Mouse (Mus musculus) lung, embryonic 15.5 days (tissue): ENCODE results near the gene H2-Eb1. TPM values are rescaled to one million over a fixed set of nuclear protein-coding genes. Genes with fewer than 3 reads are reported as not detected.

ENCODE experiments used
- ATAC-seq: fragments of 200-750 bp; cut with Nextera tagmentation; 2 replicates; pipeline ENCODE4 v1.8.0; 2017; ENCODE audit warnings: moderate number of reproducible peaks, borderline replicate concordance; ENCODE audit not compliant: low FRiP score, low TSS enrichment; ENCODE audit errors: extremely low read depth
- H3K27ac ChIP-seq: fragments of 300-500 bp; sonication (generic); 2 replicates; pipeline ENCODE4 v1.5.1; 2015; ENCODE audit warnings: moderate library complexity, mild to moderate bottlenecking, inconsistent platforms
- H3K27me3 ChIP-seq: fragments of 300-500 bp; sonication (generic); 2 replicates; pipeline ENCODE4 v1.6.1; 2015; ENCODE audit warnings: inconsistent platforms
- H3K36me3 ChIP-seq: fragments of 300-500 bp; sonication (generic); 2 replicates; pipeline ENCODE4 v1.6.1; 2015; ENCODE audit warnings: inconsistent platforms
- H3K4me1 ChIP-seq: fragments of 300-500 bp; sonication (generic); 2 replicates; pipeline ENCODE4 v1.6.1; 2015; ENCODE audit warnings: inconsistent platforms
- H3K4me2 ChIP-seq: fragments of 300-500 bp; sonication (generic); 2 replicates; pipeline ENCODE4 v1.6.1; 2015; ENCODE audit warnings: inconsistent platforms, mild to moderate bottlenecking, moderate library complexity
- H3K4me3 ChIP-seq: fragments of 300-500 bp; sonication (generic); 2 replicates; pipeline ENCODE4 v1.5.1; 2015; ENCODE audit warnings: mild to moderate bottlenecking, inconsistent platforms
- H3K9ac ChIP-seq: fragments of 300-500 bp; sonication (generic); 2 replicates; pipeline ENCODE4 v1.6.1; 2015; ENCODE audit warnings: inconsistent platforms
- H3K9me3 ChIP-seq: fragments of 300-500 bp; sonication (generic); 2 replicates; pipeline ENCODE4 v1.6.1; 2016; ENCODE audit warnings: inconsistent platforms
- WGBS: fragments of 180-500 bp; shearing (Covaris S2); methylation state at CpG from one replicate; pipeline ENCODE4 v1.1.7; 2015; 5-methylcytosine and 5-hydroxymethylcytosine counted together
- polyA plus RNA-seq: library from polyadenylated mRNA; unstranded; fragments of >200 nt; fragmentation: Nextera tagmentation; extraction: Ambion mirVana; gene quantifications from 2 replicates; pipeline ENCODE4 v1.2.1, GENCODE M21; 2015

The H2-Eb1 gene
- polyA plus RNA-seq = 4.7 and 12.0 TPM in 2 replicates

DNA sequence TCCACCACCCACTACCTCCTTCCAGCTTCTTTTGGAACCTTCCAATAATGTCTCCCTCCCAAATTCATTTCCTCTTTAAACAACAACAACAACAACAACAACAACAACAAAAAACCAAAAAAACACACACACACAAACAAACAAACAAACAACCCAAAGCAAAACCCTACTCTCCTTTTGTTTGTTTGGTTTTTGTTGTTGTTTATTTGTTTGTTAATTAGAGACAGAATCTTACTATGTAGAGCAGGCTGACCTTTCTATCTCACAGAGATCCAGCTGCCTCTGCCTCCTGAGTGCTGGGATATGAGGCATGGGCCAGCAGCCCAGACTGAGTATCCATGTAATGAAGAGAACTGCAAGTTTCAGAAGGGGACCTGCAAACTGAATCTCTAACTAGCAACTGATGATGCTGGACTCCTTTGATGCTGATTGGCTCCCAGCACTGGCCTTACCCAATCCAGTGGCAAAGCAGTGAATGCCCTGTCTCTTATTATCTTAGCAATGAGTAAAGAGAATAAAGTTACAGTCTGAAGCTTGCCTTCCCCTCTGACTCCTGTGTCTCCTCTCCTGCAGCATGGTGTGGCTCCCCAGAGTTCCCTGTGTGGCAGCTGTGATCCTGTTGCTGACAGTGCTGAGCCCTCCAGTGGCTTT, at the start of gene H2-Eb1:
TSS of gene H2-Eb1 (plus strand) at position 488 of the 651 bp plus-strand sequence.
- ATAC-seq = peak; percentile 64
- no peak within 1 kb of the TSS for H3K4me2 ChIP-seq
- H3K27me3 ChIP-seq = peaks cover 3% of the 10 kb centered on the region; the same call in 1 of the 2 replicates

DNA sequence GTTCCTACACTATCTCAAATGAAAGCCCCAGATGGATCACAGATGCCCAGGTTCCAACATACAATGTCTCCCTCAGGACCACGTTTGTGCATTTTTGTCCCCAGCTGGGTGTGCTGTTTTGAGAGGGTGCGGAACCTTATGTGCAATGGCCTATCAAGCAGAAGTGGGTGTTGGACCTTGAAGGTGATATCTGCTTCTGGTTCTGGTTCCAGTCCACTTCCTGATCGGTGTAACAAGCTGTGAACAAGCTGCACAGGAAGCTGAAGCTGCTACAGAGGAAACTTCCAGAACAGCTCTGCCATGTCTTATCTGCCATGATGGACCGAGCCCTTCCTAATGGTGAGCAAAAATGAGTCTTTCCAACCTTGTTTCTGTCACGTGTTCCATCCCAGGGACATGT, 49.2 kb upstream of the H2-Eb1 start:
- Histone ChIP-seq H3K4me3 (no peak overlapping the region), H3K4me1 (no peaks in the 10 kb centered on the region), H3K27ac (no peak overlapping the region), H3K9ac (no peak overlapping the region), H3K9me3 (no peaks in the 10 kb centered on the region), H3K4me2 (no peak overlapping the region), H3K36me3 (no peaks in the 10 kb centered on the region), H3K27me3 (peaks cover 15% of the 10 kb centered on the region)
- 71% methylated on average over 5 of the region's 5 CpGs for WGBS
- ATAC-seq = no peak

More for the DNA sequence above, at the start of gene H2-Eb1:
- Histone ChIP-seq H3K9ac (no peak within 1 kb of the TSS), H3K27ac (no peak within 1 kb of the TSS), H3K36me3 (no peaks in the 10 kb centered on the region), H3K4me1 (0 out of 2 replicates have a peak, but pooled peaks cover 3% of the 10 kb centered on the region), H3K9me3 (no peaks in the 10 kb centered on the region), H3K4me3 (no peak within 1 kb of the TSS)

GRCm38 (mm10) chr17:34257594-34258375, 47.9 kb upstream of the H2-Eb1 start, which contains the start of gene H2-Ab1:
H2-Ab1 (plus strand) TSS chr17:34257689.
- WGBS = 66% methylated on average over 11 of the region's 11 CpGs

GRCm38 (mm10) chr17:34260551-34260950, 45.1 kb upstream of the H2-Eb1 start:
- Histone ChIP-seq H3K27me3 (peaks cover 54% of the 10 kb centered on the region), H3K4me1 (peaks cover 21% of the 10 kb centered on the region), H3K4me3 (no peak overlapping the region), H3K36me3 (no peaks in the 10 kb centered on the region), H3K9me3 (no peaks in the 10 kb centered on the region), H3K9ac (no peak overlapping the region), H3K27ac (no peak overlapping the region), H3K4me2 (no peak overlapping the region)
- ATAC-seq = no peak
- WGBS = 38% methylated on average over 5 of the region's 5 CpGs

More at GRCm38 (mm10) chr17:34257594-34258375, 47.9 kb upstream of the H2-Eb1 start, which contains the start of gene H2-Ab1:
- H3K9me3 ChIP-seq = no peaks in the 10 kb centered on the region
- no peaks in the 10 kb centered on the region for H3K36me3 ChIP-seq
- H3K27me3 ChIP-seq = peaks cover 27% of the 10 kb centered on the region
- H3K9ac ChIP-seq = no peak within 1 kb of the TSS
- no peaks in the 10 kb centered on the region for H3K4me1 ChIP-seq
- no peak within 1 kb of the TSS for H3K27ac ChIP-seq
- H3K4me3 ChIP-seq = no peak within 1 kb of the TSS
- H3K4me2 ChIP-seq = no peak within 1 kb of the TSS
- no peak for ATAC-seq

- no peak overlapping the region for H3K4me2 ChIP-seq
- H3K4me3 ChIP-seq = no peak overlapping the region
- no peak overlapping the region for H3K9ac ChIP-seq
- whole genome bisulfite sequencing = 23% methylated on average over 4 of the region's 4 CpGs
- peak; percentile 53; the same call in 1 of the 2 replicates for ATAC-seq
- H3K27me3 ChIP-seq = peaks cover 55% of the 10 kb centered on the region
- no peak overlapping the region for H3K27ac ChIP-seq
- no peaks in the 10 kb centered on the region for H3K9me3 ChIP-seq
- peaks cover 21% of the 10 kb centered on the region for H3K4me1 ChIP-seq
- no peaks in the 10 kb centered on the region for H3K36me3 ChIP-seq
These were observed 44.2 kb upstream of the H2-Eb1 start for GRCm38 (mm10) chr17:34261502-34261901.

DNA sequence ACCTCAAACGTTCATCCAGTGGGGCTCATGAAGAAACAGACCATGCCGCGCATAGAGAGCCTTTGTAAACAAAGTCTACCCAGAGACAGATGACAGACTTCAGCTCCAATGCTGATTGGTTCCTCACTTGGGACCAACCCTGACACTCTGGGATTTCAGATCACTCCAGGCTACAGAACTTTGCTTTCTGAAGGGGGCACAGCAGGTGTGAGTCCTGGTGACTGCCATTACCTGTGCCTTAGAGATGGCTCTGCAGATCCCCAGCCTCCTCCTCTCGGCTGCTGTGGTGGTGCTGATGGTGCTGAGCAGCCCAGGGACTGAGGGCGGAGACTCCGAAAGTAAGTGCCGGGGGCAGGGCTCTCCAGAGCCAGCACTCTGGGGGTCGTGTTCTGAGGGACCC, 42.6 kb upstream of the H2-Eb1 start:
- peaks cover 52% of the 10 kb centered on the region for H3K27me3 ChIP-seq
- ATAC-seq = peak; percentile 68; the same call in 1 of the 2 replicates
- H3K9ac ChIP-seq = no peak overlapping the region
- no peaks in the 10 kb centered on the region for H3K9me3 ChIP-seq
- H3K4me2 ChIP-seq = peak overlapping the region; percentile 86
- H3K27ac ChIP-seq = no peak overlapping the region
- 0% methylated on average over 8 of the region's 8 CpGs for WGBS
- no peaks in the 10 kb centered on the region for H3K36me3 ChIP-seq
- peaks cover 21% of the 10 kb centered on the region for H3K4me1 ChIP-seq
- H3K4me3 ChIP-seq = peak overlapping the region; percentile 43

- H3K9ac ChIP-seq = no peak overlapping the region
- WGBS = 7% methylated on average over 14 of the region's 14 CpGs
These were observed 41.8 kb upstream of the H2-Eb1 start for GRCm38 (mm10) chr17:34263811-34264371.

DNA sequence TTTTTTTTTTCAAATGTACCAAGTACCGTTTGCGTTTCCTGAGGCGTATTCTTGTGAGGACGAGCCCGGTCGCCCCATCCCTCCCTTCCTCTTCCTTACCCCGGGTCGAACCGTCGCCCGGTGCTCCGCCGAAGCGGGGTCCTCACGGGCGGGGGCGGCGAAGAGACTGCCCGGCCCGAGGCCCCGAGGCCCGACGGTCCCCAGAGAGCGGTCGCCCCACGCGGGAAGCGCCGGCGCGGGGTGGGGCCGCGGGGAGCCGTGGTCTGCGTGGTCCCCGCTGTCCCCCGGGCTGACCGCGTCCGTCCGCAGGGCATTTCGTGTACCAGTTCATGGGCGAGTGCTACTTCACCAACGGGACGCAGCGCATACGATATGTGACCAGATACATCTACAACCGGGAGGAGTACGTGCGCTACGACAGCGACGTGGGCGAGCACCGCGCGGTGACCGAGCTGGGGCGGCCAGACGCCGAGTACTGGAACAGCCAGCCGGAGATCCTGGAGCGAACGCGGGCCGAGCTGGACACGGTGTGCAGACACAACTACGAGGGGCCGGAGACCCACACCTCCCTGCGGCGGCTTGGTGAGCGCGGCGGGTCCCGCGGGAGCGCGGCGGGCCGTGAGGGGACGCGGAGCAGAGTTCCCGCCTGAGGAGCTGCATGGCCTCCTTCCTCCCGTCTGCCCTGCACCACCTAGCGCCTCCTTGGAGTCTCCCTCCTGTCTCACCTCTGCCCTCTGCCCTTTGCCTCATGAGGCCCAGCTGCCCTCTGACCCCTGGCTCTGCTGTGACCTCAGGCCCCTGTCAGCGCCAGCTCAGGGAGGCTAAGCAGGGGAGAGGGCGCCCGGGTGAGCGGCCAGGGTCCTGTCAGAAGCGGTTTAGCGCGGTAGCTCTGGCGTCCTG, 41.0 kb upstream of the H2-Eb1 start:
- peaks cover 21% of the 10 kb centered on the region for H3K4me1 ChIP-seq
- H3K36me3 ChIP-seq = no peaks in the 10 kb centered on the region
- H3K27ac ChIP-seq = no peak overlapping the region
- peak overlapping the region; percentile 31; the same call in 1 of the 2 replicates for H3K9ac ChIP-seq
- peak overlapping the region; percentile 86 for H3K4me2 ChIP-seq
- under 1% methylated on average over 63 of the region's 93 CpGs for WGBS
- H3K4me3 ChIP-seq = peak overlapping the region; percentile 43
- peak; percentile 40; the same call in 1 of the 2 replicates for ATAC-seq
- H3K9me3 ChIP-seq = no peaks in the 10 kb centered on the region
- H3K27me3 ChIP-seq = peaks cover 41% of the 10 kb centered on the region

More at GRCm38 (mm10) chr17:34263811-34264371, 41.8 kb upstream of the H2-Eb1 start:
- peak overlapping the region; percentile 86 for H3K4me2 ChIP-seq
- H3K4me1 ChIP-seq = peaks cover 21% of the 10 kb centered on the region
- no peak overlapping the region for H3K27ac ChIP-seq
- H3K27me3 ChIP-seq = peaks cover 49% of the 10 kb centered on the region
- H3K4me3 ChIP-seq = peak overlapping the region; percentile 43
- no peaks in the 10 kb centered on the region for H3K36me3 ChIP-seq
- ATAC-seq = no peak
- no peaks in the 10 kb centered on the region for H3K9me3 ChIP-seq

DNA sequence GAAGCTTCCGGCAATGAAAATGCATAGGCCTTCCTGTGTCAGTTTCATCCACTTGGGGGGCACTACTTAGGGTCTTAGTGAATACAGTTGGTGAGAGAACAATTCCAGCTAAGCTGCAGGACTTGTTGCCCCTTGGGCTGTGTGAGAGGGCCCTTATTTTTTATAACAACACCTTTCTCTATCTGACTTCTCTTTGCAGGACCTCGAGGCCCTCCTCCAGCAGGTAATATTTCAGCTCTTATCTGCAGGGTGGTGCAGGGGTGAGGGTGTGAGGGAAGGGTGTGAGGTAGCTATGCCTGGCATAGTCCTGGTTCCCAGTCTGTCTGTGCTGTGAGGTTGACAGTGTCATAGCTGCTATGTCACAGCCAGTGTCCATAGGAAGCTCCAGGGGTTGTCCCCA, 37.4 kb upstream of the H2-Eb1 start:
- Histone ChIP-seq H3K27me3 (peaks cover 24% of the 10 kb centered on the region), H3K36me3 (no peaks in the 10 kb centered on the region), H3K4me2 (no peak overlapping the region), H3K27ac (no peak overlapping the region), H3K9me3 (no peaks in the 10 kb centered on the region), H3K9ac (no peak overlapping the region), H3K4me1 (peaks cover 18% of the 10 kb centered on the region), H3K4me3 (no peak overlapping the region)
- no peak for ATAC-seq
- WGBS = 50% methylated on average over 2 of the region's 2 CpGs

- H3K9ac ChIP-seq = no peak overlapping the region
- no peaks in the 10 kb centered on the region for H3K36me3 ChIP-seq
- no peak overlapping the region for H3K4me3 ChIP-seq
- no peak overlapping the region for H3K4me2 ChIP-seq
- 88% methylated on average over 2 of the region's 2 CpGs for WGBS
- H3K9me3 ChIP-seq = no peaks in the 10 kb centered on the region
- peaks cover 14% of the 10 kb centered on the region for H3K4me1 ChIP-seq
- H3K27me3 ChIP-seq = peaks cover 19% of the 10 kb centered on the region
- no peak overlapping the region for H3K27ac ChIP-seq
- no peak for ATAC-seq
These were observed 36.9 kb upstream of the H2-Eb1 start for GRCm38 (mm10) chr17:34268748-34269147.

- Histone ChIP-seq H3K9ac (no peak overlapping the region), H3K27me3 (peaks cover 8% of the 10 kb centered on the region), H3K4me3 (no peak overlapping the region), H3K9me3 (no peaks in the 10 kb centered on the region), H3K4me2 (no peak overlapping the region), H3K36me3 (no peaks in the 10 kb centered on the region), H3K27ac (no peak overlapping the region), H3K4me1 (peaks cover 4% of the 10 kb centered on the region)
- 51% methylated on average over 4 of the region's 4 CpGs for WGBS
- ATAC-seq = no peak
These were observed 35.9 kb upstream of the H2-Eb1 start for GRCm38 (mm10) chr17:34269817-34270216.
